Mouse (Mus musculus) adrenal gland (tissue): ENCODE measurements around the gene Btbd10.

Source experiments
- intact Hi-C: fragments of 180-260 bp; cut with DNase I; formaldehyde crosslinking; loops from one replicate; pipeline ENCODE4 v1.15.1; 2025

Gene Btbd10

DNA sequence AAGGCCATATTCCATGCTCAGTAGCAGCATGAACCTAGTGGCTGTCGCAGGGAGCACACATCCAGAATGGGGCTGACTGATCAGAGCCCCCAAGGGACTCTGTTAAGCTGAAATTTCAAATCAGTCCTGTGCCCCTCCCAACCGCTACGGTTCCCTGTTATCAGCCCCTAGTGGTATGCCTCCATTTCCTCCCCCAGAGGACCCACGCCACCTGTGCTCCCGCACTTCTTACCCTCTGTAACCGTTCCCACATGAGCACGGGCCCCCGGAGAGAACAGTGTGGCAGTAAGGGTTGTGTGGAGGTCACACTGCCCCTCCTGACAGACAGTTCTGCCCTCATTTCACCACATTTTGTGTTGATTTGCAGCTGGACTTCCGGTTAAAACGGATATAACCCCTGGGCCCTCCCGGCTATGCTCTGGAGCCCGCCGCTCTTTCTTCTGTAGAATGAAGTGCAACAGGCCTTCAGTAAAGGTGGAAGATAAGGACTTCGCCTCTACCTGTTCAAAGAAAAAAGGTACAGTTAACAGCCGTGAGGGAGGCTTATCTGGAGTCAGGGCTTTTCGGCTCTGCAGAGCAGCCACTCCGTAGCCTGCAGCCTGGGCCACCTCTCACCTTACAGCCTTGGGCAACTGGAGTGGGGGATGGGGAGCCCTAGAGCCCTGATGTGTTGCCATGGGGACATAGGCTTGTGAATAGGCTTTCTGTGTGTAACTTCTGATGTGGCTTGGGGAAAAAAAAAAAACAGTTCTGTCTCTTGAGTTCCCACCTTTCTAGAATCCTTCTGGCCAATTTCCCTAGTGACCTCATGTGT is 73.9 kb downstream of the Btbd10 start:
- intact Hi-C loops = no loop called here

DNA sequence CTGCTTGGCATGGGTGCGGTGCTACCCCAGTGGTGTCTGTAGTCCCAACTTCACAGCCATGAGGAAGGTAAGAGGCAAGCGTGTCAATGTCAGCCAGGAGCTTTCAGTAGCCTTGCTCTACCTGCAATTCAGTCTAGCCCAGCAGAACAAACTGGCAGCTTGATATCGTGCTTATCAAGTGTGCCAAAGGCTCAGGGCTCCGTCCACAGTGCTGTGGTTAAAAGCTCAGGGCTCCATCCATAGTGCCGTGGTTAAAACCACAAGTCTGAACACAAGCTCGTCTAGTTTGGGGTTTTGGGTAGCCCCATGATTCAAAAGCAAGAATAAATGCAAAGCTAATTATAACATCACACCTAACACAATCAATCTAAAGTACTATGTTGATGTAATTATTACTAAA is 74.6 kb downstream of the Btbd10 start:
- intact Hi-C loops = no loop called here

DNA sequence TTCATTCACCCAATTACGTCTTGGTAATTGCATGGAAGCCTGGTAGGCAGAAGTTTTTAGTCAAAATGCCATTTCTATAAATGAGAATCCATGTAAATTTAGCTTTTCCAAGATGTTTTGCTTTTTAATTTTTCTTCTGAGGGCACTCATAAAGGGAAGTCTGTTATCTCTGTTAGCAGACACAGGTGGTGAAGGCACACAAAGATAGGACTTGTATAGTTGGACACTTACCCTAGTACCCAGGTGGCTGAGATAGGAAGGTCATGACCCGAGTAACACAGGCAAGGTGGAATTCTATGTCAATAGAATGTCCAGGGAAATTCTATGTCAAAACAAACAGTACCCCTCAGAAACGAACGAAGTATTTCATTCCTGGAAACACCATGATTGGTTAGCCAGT is 77.0 kb downstream of the Btbd10 start:
- intact Hi-C loops = no loop called here

DNA sequence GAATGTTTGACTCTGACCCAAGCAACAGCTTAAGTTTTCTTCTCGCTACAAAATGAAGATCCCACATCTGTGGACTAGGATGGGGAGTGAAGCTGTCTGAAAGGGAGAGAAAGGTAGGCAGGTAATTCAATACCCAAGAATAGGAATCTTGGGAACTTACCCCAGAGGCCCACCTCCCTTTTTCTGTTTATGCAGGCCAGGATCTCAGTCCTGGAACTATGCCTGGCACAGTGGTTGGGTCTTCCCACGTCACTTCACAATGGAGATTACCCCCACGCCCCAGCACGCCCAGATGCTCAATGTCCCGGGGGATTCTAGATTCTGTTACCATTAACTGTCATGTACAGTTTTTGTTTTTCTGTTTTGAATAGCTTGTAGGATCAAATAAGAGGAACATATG is 77.5 kb downstream of the Btbd10 start:
- intact Hi-C loops = no loop called here

DNA sequence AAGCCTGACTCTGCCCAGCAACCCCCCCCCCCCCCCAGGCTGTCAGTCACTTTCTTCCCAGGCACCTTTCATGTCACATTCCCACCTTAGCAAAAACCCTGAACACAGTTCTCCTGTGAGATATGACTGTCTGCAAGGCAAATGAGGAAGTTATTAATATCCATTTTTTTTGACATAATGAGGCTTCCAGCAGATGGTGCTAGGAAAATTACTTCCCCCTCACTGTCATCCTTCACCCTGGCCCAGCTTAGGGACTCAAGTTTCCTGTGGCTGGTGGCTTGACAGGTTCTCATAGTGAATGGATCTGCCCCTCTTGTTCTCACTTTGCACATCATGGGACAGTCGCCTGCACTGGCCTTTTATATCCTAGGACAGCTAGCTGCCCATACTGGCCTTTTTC is 80.0 kb downstream of the Btbd10 start:
- intact Hi-C loops = no loop called here

DNA sequence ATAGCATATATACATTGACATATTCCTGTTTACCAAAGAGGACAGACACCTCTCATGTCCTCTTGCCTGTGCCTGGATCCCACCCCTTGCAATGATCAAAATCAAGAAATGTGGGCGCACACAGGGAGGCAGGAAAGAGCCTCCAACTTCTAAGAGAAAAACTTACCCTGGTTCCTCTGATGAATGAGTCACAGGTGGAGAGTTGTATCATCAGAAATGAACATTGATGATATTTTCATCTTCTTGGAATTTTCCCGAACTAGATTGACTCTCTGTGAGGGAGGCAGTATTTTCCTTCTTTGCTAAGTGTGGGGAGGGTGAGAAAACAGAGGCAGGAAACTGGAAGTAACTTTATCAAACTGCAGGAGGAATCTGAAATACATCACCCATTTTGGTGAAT is 83.8 kb downstream of the Btbd10 start:
- intact Hi-C loops = no loop called here

DNA sequence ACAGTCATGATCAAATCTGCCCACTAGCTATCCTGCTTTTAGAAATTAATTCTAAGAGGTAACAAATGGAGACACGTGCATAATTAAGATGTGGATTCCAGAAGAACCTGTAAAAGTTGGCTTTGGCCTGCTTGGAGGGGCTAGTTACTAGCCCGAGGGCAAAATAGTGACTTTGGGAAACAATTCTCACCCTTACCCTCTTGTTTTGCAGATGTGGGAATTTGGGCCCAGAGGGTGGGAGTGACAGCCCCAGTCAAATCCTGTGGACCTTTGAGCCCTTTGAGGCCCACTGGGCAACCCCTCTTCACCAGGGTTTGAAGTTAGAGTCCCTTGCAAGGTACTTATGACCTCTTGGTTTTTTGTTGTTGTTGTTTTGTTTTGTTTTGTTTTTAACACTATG is 89.9 kb downstream of the Btbd10 start:
- intact Hi-C loops = no loop called here

DNA sequence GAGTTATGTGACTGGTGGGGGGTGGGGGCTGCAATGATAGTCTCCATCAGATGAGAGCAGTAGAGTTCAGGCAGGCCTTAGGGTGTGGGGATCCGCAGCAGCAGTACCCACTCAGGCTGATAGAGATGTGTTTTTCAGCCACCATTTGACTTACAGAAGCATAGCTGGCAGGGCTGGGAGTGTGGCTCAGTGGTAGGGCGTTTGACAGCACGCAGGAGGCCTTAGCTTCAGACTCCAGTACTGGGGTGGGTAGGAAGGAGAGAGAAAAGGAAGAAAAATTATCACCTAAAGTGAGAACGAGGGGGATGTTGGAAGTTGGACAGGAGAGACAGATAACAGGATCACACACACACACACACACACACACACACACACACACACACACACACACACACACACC is 90.7 kb downstream of the Btbd10 start:
- intact Hi-C loops = no loop called here

DNA sequence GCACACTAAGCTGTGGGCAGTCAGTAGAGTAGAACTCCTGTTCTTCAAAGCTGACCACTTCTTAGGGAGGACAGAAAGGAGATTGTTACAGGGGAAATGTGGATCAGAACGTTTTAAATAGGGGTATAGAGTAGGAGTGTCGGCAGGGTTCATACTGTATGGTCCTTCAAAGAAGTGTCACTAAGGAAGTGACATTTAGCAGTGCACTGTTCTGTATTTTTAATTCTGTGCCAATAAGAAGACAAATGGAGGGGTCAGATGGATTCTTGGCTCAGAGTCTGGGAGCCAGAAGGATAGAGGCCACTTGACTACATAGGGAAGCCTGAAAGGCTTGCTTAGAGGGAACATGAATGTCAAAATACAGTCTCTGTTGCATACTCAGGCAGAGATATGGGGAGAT is 91.9 kb downstream of the Btbd10 start:
- intact Hi-C loops = no loop called here

DNA sequence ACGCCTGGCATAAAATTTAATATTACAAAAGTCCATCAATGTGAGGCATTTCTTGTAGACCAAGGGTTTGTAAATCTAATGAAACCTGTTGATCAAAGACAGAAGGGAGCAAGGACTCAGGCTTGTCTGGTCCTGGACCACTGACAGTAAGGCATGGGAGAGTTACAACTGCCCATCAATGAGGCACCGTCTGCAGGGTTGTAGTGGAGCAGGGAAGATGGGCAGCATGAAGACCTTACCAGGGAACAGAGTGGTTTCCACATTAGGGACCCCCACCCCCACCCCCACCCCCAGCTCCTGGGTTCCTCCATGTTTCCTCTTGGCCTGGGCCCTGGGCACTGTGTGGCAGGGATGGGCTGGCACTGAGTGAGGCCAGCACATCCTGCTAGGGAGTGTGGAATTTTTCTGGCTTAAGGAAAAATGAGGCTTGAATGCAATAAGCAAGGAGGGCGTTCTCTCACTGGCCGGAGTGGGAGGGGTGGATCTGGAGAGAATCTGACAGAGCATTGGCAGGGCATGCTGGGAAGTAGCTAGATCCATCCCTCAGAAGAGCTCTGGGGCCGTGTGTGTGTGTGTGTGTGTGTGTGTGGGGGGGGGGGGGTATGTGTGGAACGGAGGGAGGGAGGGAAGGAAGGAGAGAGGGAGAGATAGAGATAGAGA is 96.7 kb downstream of the Btbd10 start:
- intact Hi-C loops = no loop called here

DNA sequence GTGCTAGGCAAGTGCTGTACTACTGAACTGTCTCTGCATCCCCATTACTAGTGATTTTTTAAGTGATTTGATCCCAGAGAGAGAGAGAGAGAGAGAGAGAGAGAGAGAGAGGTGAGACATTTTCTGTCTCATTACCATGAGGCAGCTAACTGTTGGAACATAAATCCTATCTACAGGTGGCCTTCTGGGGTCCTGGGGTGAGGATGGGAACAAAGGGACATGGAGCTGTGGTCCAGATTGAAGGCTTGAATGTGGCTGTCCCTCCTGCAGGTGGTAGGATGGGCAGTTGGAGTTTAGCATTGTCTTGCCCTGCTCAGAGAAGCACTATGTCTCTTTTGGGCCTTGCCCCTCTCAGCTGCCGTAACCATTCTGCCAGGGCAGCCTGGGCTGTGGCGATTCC is 98.2 kb downstream of the Btbd10 start:
- intact Hi-C loops = no loop called here

DNA sequence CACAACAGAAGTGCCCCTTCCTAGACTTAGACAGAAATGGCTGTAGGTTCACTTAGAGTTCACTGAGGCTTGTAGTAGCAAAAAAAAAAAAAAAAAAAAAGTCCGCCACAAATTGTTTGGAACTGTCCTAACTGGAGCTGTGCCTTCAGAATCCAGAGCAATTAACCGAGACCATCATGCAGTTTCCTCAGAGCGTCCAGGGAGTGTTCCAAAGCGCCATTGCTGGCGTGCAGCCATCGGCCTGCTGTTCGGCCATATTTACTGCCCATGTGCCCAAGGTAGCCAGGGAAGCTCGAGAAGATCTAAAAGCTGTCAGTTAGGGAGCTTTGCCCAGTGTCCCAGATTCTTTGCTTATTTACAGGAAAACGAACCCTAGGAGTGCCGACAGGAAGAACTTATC is 98.6 kb downstream of the Btbd10 start:
- intact Hi-C loops = no loop called here

DNA sequence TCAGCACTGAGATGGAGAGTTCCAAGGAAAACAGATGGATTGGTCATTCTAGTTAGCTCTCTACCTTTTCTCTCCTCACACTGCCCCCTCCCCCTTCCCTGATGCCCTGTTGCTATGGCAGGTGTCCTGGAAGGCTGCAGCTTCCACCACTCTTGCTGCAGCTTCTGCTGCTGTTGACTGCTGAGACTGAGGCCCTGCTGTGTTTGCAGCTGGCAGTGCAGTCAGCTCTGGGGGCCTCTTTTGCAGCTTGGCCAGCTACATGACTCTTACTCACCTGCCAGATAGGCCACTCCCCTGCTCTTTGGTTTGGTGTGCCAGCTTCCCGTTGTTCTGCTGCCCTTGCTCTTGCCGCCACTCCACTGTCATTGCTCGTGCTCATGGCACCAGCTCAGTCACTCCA is 99.3 kb downstream of the Btbd10 start:
- intact Hi-C loops = loop anchor here (5.0 kb wide), 1 partner anchor 353 kb away; no protein-coding TSS in a partner anchor

DNA sequence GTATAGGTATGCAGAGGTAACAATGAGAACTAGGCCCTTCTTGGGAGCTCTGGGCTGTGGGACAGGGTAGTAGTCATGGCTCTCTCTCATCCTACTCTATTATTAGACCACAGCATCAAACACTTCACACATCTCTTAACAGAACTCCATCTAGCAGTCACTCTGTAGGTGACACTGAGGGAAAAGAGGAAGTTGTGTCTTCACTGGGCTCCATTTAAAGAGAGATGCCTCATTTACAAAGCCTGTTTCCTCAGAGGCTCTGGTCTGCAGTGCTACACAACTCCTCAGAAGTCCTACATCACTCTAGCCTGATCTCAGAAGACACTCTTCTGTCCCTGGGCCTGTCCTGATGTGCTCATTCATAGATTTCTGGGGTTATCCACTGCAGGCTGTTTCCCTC is 100.1 kb downstream of the Btbd10 start:
- intact Hi-C loops = loop anchor here (5.0 kb wide), 1 partner anchor 352 kb away; no protein-coding TSS in a partner anchor

DNA sequence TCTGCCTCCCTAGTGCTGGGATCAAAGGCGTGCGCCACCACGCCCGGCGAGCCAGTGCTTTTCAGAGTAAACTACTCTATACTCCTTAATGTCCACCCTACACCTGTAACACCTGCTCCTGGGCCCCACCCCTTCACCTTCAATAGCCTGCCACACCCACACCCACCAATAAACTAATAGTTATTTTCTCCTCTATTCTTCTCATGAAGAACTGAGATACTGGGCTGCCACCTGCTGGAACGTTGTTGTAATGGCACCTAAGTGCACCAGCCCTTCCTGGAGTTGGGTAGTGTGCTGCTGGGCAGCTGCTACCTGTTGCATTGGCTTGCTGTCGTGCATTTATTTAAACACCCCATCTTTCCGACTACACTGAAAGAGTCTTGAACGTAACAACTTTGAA is 100.9 kb downstream of the Btbd10 start:
- intact Hi-C loops = loop anchor here (1.0 to 5.0 kb wide), 2 partner anchors 125 to 351 kb away; no protein-coding TSS in a partner anchor
